Mouse (Mus musculus) embryonic facial prominence, embryonic 14.5 days (tissue): ENCODE results near the gene 1700016C15Rik. TPM values are rescaled to one million over a fixed set of nuclear protein-coding genes. Genes with fewer than 3 reads are reported as not detected.
A peak's percentile ranks its signal among the peaks of the same experiment; 100 is the strongest.

Experiments used
- ATAC-seq: fragments of 200-750 bp; cut with Nextera tagmentation; 2 replicates; pipeline ENCODE4 v1.8.0; 2017; ENCODE audit warnings: low read depth, moderate number of reproducible peaks, moderate TSS enrichment
- DNase-seq: peaks from one replicate; pipeline ENCODE4 v3.0.0-alpha.2; 2015; ENCODE audit warnings: low spot score
- H3K27ac ChIP-seq: fragments of 300-500 bp; sonication (generic); replicated peaks from 2 replicates; pipeline ENCODE4 v1.5.1; 2014; ENCODE audit warnings: low read depth, mild to moderate bottlenecking, low read length, moderate library complexity
- H3K27me3 ChIP-seq: fragments of 300-500 bp; sonication (generic); replicated peaks from 2 replicates; pipeline ENCODE4 v1.6.1; 2014; ENCODE audit warnings: low read length; ENCODE audit not compliant: control insufficient read depth, insufficient read depth
- H3K36me3 ChIP-seq: fragments of 300-500 bp; sonication (generic); 2 replicates; pipeline ENCODE4 v1.6.1; 2014; ENCODE audit warnings: low read length, mixed read lengths; ENCODE audit not compliant: control insufficient read depth, insufficient read depth
- H3K4me1 ChIP-seq: fragments of 300-500 bp; sonication (generic); 2 replicates; pipeline ENCODE4 v1.6.1; 2014; ENCODE audit warnings: antibody characterized with exemption, low read length; ENCODE audit not compliant: control insufficient read depth, insufficient read depth
- H3K4me2 ChIP-seq: fragments of 300-500 bp; sonication (generic); 2 replicates; pipeline ENCODE4 v1.6.1; 2014; ENCODE audit warnings: low read depth, mild to moderate bottlenecking, low read length, moderate library complexity, mixed read lengths
- H3K4me3 ChIP-seq: fragments of 300-500 bp; sonication (generic); 2 replicates; pipeline ENCODE4 v1.5.1; 2014; ENCODE audit warnings: low read depth, mild to moderate bottlenecking, low read length
- H3K9ac ChIP-seq: fragments of 300-500 bp; sonication (generic); 2 replicates; pipeline ENCODE4 v1.6.1; 2014; ENCODE audit warnings: low read depth, mild to moderate bottlenecking, low read length, moderate library complexity, mixed read lengths
- H3K9me3 ChIP-seq: fragments of 300-500 bp; sonication (generic); 2 replicates; pipeline ENCODE4 v1.6.1; 2016; ENCODE audit warnings: low read length; ENCODE audit not compliant: control insufficient read depth
- WGBS: fragments of 180-500 bp; shearing (Covaris S2); extraction: QIAGEN DNeasy Blood & Tissue Kit; methylation state at CpG from one replicate; pipeline ENCODE4 v1.1.7; 2014; 5-methylcytosine and 5-hydroxymethylcytosine counted together
- polyA plus RNA-seq: library from polyadenylated mRNA; unstranded; fragments of >200 nt; fragmentation: Nextera tagmentation; extraction: Ambion mirVana; gene quantifications from 2 replicates; pipeline ENCODE4 v1.2.1, GENCODE M21; 2014

1700016C15Rik gene
- polyA plus RNA-seq, 1 experiment from 2014 or later = 0.24 TPM

GRCm38 (mm10) chr1:177753496-177753895, 23.9 kb downstream of the 1700016C15Rik start:
- H3K27me3 ChIP-seq = no peaks in the 10 kb centered on the region
- H3K4me1 ChIP-seq = no peaks in the 10 kb centered on the region
- no peak overlapping the region for H3K27ac ChIP-seq
- no peak overlapping the region for H3K4me2 ChIP-seq
- no peaks in the 10 kb centered on the region for H3K36me3 ChIP-seq
- H3K9me3 ChIP-seq = peaks cover 29% of the 10 kb centered on the region
- DNase-seq (no peak), ATAC-seq (no peak)
- WGBS = 47% methylated on average over 1 of the region's 1 CpGs
- no peak overlapping the region for H3K9ac ChIP-seq
- H3K4me3 ChIP-seq = no peak overlapping the region

GRCm38 (mm10) chr1:177757249-177757648, 27.6 kb downstream of the 1700016C15Rik start:
- Histone ChIP-seq H3K4me2 (no peak overlapping the region), H3K9me3 (no peaks in the 10 kb centered on the region), H3K4me3 (no peak overlapping the region), H3K27me3 (no peaks in the 10 kb centered on the region), H3K36me3 (peaks cover 7% of the 10 kb centered on the region; the same call in 1 of the 2 replicates), H3K4me1 (no peaks in the 10 kb centered on the region), H3K9ac (no peak overlapping the region), H3K27ac (no peak overlapping the region)
- DNase-seq (peak; percentile 3), ATAC-seq (no peak)
- WGBS = 33% methylated on average over 5 of the region's 5 CpGs

- peaks cover 79% of the 10 kb centered on the region for H3K36me3 ChIP-seq
- no peak overlapping the region for H3K9ac ChIP-seq
- no peak overlapping the region for H3K4me3 ChIP-seq
- no peaks in the 10 kb centered on the region for H3K27me3 ChIP-seq
- H3K4me2 ChIP-seq = no peak overlapping the region
- no peak for ATAC-seq
- H3K9me3 ChIP-seq = no peaks in the 10 kb centered on the region
- no peak for DNase-seq
- no peaks in the 10 kb centered on the region for H3K4me1 ChIP-seq
- no peak overlapping the region for H3K27ac ChIP-seq
These were observed 39.3 kb downstream of the 1700016C15Rik start for GRCm38 (mm10) chr1:177768931-177769330.

- no peak overlapping the region for H3K27ac ChIP-seq
- H3K9ac ChIP-seq = no peak overlapping the region
- H3K4me2 ChIP-seq = no peak overlapping the region
- DNase-seq (no peak), ATAC-seq (no peak)
- H3K27me3 ChIP-seq = no peaks in the 10 kb centered on the region
- H3K4me1 ChIP-seq = no peaks in the 10 kb centered on the region
- H3K9me3 ChIP-seq = no peaks in the 10 kb centered on the region
- H3K4me3 ChIP-seq = no peak overlapping the region
- H3K36me3 ChIP-seq = peaks cover 66% of the 10 kb centered on the region
- 88% methylated on average over 2 of the region's 2 CpGs for WGBS
These were observed 47.8 kb downstream of the 1700016C15Rik start for GRCm38 (mm10) chr1:177777397-177777796.

- no peak overlapping the region for H3K4me3 ChIP-seq
- ATAC-seq = no peak
- WGBS = 73% methylated on average over 3 of the region's 3 CpGs
- H3K36me3 ChIP-seq = no peaks in the 10 kb centered on the region
- no peak overlapping the region for H3K4me2 ChIP-seq
- DNase-seq = no peak
- no peak overlapping the region for H3K9ac ChIP-seq
- peaks cover 7% of the 10 kb centered on the region for H3K4me1 ChIP-seq
- no peak overlapping the region for H3K27ac ChIP-seq
- no peaks in the 10 kb centered on the region for H3K27me3 ChIP-seq
- peaks cover 8% of the 10 kb centered on the region; the same call in 1 of the 2 replicates for H3K9me3 ChIP-seq
These were observed 63.2 kb downstream of the 1700016C15Rik start for GRCm38 (mm10) chr1:177792835-177793234.

- Histone ChIP-seq H3K27me3 (no peaks in the 10 kb centered on the region), H3K27ac (no peak overlapping the region; the same call in 1 of the 2 replicates), H3K4me3 (peak overlapping the region; percentile 91), H3K9me3 (no peaks in the 10 kb centered on the region), H3K36me3 (no peaks in the 10 kb centered on the region), H3K9ac (peak overlapping the region; percentile 90), H3K4me2 (peak overlapping the region; percentile 68), H3K4me1 (peaks cover 7% of the 10 kb centered on the region)
- DNase-seq (peak; percentile 9), ATAC-seq (no peak)
- 8% methylated on average over 8 of the region's 8 CpGs for WGBS
These were observed 65.3 kb downstream of the 1700016C15Rik start for GRCm38 (mm10) chr1:177794866-177795265.

GRCm38 (mm10) chr1:177795421-177796192, 66.0 kb downstream of the 1700016C15Rik start:
- peak overlapping the region; percentile 68 for H3K4me2 ChIP-seq

GRCm38 (mm10) chr1:177796193-177796939, 66.8 kb downstream of the 1700016C15Rik start, which contains the start of gene Adss:
Gene Adss, minus strand, starts transcription at chr1:177796511.
- Histone ChIP-seq H3K4me3 (peak within 1 kb of the TSS; percentile 91), H3K4me2 (peak within 1 kb of the TSS; percentile 68), H3K9me3 (no peaks in the 10 kb centered on the region), H3K36me3 (no peaks in the 10 kb centered on the region), H3K4me1 (peaks cover 7% of the 10 kb centered on the region), H3K27me3 (no peaks in the 10 kb centered on the region), H3K9ac (peak within 1 kb of the TSS; percentile 90), H3K27ac (peak within 1 kb of the TSS; percentile 93)
- peak; percentile 99 for ATAC-seq
- DNase-seq = peak; percentile 98
- whole genome bisulfite sequencing = under 1% methylated on average over 24 of the region's 64 CpGs

More at GRCm38 (mm10) chr1:177795421-177796192, 66.0 kb downstream of the 1700016C15Rik start:
- DNase-seq (peak; percentile 58), ATAC-seq (peak; percentile 41)
- H3K27ac ChIP-seq = peak overlapping the region; percentile 93
- H3K4me3 ChIP-seq = peak overlapping the region; percentile 91
- peaks cover 7% of the 10 kb centered on the region for H3K4me1 ChIP-seq
- H3K9me3 ChIP-seq = no peaks in the 10 kb centered on the region
- under 1% methylated on average over 41 of the region's 41 CpGs for WGBS
- no peaks in the 10 kb centered on the region for H3K27me3 ChIP-seq
- H3K36me3 ChIP-seq = no peaks in the 10 kb centered on the region
- H3K9ac ChIP-seq = peak overlapping the region; percentile 90
